Mouse (Mus musculus): ENCODE measurements around the gene Dennd1b. TPM values are rescaled to one million over a fixed set of nuclear protein-coding genes. Genes with fewer than 3 reads are reported as not detected.

Gene Dennd1b
- polyA plus RNA-seq, 2 experiments = 0.78 to 2.3 TPM

DNA sequence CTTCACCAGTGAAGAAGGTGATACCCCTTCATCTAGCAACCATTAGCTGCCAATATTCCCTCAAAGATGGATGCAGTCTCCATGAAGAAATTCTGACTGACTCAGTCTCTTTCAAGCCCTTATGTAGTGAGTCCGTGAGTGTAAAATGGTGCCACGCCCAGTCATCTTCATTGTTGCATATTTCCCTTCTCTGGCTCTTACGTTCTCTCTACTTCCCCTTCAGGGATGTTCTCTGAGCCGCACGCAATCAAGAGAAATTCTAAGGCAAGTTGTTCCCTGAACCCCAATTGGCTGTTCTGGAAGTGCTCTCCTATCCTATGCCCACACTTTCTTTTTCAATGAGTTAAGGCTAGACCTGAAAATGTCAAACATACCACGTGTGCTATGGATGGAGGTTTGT, 40.3 kb upstream of the Dennd1b start:
- Histone ChIP-seq H3K4me3 (ENCODE audit: insufficient read depth in 1 of 2, low read depth in 2 of 2, low read length in 2 of 2) (no peak overlapping the region), H3K4me1 (replicated peaks; ENCODE audit: control insufficient read depth in 2 of 2, insufficient read depth in 2 of 2, low read length in 1 of 2) (peaks cover 0 to 6% of the 10 kb centered on the region in 2 experiments; a peak in 3 of 4 replicates), H3K9ac (replicated peaks) (no peak overlapping the region), H3K4me2 (ENCODE audit: low read depth) (no peak overlapping the region), H3K9me3 (ENCODE audit: control insufficient read depth, low read length) (no peaks in the 10 kb centered on the region), H3K27me3 (ENCODE audit: control insufficient read depth, insufficient read depth, low read length) (no peaks in the 10 kb centered on the region), H3K36me3 (replicated peaks; ENCODE audit: control insufficient read depth, insufficient read depth, low read depth) (no peaks in the 10 kb centered on the region), H3K27ac (no peak overlapping the region)
- DNase-seq (ENCODE audit: low read depth in 3 of 3, low spot score in 3 of 3) = no peak
- ATAC-seq (ENCODE audit: insufficient read depth) = no peak
- 64% methylated on average over 6 of the region's 6 CpGs for WGBS (ENCODE audit: insufficient replicate concordance)
- no peak for TF ChIP-seq CTCF (IDR thresholded peaks at IDR 0.05; ENCODE audit: low read depth)

DNA sequence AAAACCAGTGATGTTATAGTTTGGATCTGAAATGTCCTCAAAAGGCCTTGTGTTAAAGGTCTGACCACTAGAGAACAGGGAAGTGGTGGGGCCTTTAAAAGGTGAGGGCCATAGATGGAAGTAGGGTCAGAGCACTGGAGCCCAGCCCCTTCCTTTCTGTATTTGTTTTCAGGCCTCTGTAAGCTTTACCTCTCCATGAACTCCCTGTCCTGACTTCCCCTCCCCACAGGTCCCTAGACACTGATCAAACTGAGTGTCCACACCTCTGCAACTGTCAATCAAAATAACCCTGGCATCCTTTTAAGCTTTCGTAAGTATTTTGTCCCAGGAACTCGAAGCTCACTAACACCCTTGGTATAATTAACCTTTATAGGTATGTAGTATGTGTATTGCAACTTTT, 39.0 kb upstream of the Dennd1b start:
- Histone ChIP-seq H3K27me3 (ENCODE audit: control insufficient read depth, insufficient read depth, low read length) (no peaks in the 10 kb centered on the region), H3K9me3 (ENCODE audit: control insufficient read depth, low read length) (no peaks in the 10 kb centered on the region), H3K4me2 (ENCODE audit: low read depth) (no peak overlapping the region), H3K4me3 (ENCODE audit: insufficient read depth in 1 of 2, low read depth in 2 of 2, low read length in 2 of 2) (no peak overlapping the region), H3K36me3 (replicated peaks; ENCODE audit: control insufficient read depth, insufficient read depth, low read depth) (no peaks in the 10 kb centered on the region), H3K9ac (replicated peaks) (no peak overlapping the region), H3K4me1 (replicated peaks; ENCODE audit: control insufficient read depth in 2 of 2, insufficient read depth in 2 of 2, low read length in 1 of 2) (peaks cover 0 to 9% of the 10 kb centered on the region in 2 experiments; a peak in 3 of 4 replicates), H3K27ac (no peak overlapping the region)
- no peak for ATAC-seq (ENCODE audit: insufficient read depth)
- peak in 2 of 3 experiments; percentile 5 to 16 for DNase-seq (ENCODE audit: low read depth in 3 of 3, low spot score in 3 of 3)
- WGBS (ENCODE audit: insufficient replicate concordance) = 58% methylated on average over 2 of the region's 2 CpGs
- TF ChIP-seq CTCF (IDR thresholded peaks at IDR 0.05; ENCODE audit: low read depth) (no peak), EP300 (IDR thresholded peaks at IDR 0.05; ENCODE audit: low read depth) (no peak)

DNA sequence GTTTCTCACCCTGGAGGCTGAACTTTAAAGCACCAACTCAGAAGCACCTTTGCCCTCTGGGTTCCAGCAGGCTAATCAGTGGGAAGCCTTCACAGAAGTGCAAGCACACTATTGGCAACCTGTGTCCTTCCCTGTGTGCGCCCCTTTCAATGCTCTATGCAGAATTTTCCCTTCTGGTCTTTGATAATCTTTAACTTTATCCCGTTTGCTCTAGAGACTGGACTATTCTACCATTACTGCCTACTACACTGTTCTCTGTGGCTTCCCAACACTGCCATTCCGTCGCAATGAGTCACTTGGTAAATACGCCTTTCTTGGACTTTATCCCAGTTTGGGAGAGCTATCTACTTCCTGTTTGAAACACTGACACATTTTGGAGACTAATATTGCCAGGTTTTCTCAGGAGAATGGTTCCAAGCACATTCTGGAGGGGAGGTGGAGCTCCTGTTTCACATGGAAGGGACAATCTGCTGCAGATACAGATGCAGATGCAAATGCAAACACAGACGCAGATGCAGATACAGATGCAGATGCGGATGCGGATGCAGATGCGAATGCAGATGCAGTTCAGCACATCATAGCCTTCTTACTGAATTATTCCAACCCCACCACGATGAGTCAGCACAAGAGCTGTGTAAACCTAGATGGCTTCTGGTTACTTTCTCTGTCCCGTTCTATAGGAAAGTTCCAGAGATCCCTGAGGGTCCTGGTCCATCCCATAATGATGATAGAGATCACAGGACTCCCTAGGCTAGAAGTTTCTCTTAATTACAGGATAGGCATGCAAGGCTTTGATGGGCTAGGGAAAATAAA, 34.4 kb upstream of the Dennd1b start:
- peak; percentile 68 for ATAC-seq (ENCODE audit: insufficient read depth)
- H3K27me3 ChIP-seq (ENCODE audit: control insufficient read depth, insufficient read depth, low read length) = no peaks in the 10 kb centered on the region
- no peak overlapping the region; the same call in 1 of the 2 replicates for H3K4me2 ChIP-seq (ENCODE audit: low read depth)
- TF ChIP-seq EP300 (IDR thresholded peaks at IDR 0.05; ENCODE audit: low read depth) = no peak
- TF ChIP-seq CTCF (IDR thresholded peaks at IDR 0.05; ENCODE audit: low read depth) = no peak
- H3K4me1 ChIP-seq (replicated peaks; ENCODE audit: control insufficient read depth in 2 of 2, insufficient read depth in 2 of 2, low read length in 1 of 2) = peaks cover 0 to 9% of the 10 kb centered on the region in 2 experiments; a peak in 2 of 4 replicates
- 54% methylated on average over 11 of the region's 11 CpGs for WGBS (ENCODE audit: insufficient replicate concordance)
- no peaks in the 10 kb centered on the region for H3K9me3 ChIP-seq (ENCODE audit: control insufficient read depth, low read length)
- no peak overlapping the region for H3K4me3 ChIP-seq (ENCODE audit: insufficient read depth in 1 of 2, low read depth in 2 of 2, low read length in 2 of 2)
- no peak overlapping the region for H3K9ac ChIP-seq (replicated peaks)
- peak; percentile 17 to 26 (median 22) for DNase-seq (ENCODE audit: low read depth in 3 of 3, low spot score in 3 of 3)
- no peaks in the 10 kb centered on the region for H3K36me3 ChIP-seq (replicated peaks; ENCODE audit: control insufficient read depth, insufficient read depth, low read depth)
- H3K27ac ChIP-seq = no peak overlapping the region

DNA sequence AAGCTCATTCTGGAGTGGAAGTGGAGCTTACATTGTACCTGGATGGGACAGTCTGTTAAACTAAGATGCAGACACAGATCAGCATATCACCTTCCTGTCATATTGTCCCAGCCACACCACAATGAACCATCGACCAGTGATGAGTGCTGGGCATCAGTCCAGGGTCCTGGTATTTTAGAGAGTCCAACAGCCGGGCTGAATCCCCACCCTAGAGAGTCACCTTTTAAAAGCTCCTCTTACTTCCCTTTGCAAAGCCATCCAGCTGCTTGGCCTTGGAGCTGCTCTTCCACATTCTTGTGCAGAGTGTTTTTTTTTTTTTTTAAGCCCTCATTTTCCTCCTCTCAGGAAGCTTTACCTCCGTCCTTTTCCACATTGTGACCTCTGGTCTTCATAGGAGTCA, 33.2 kb upstream of the Dennd1b start:
- TF ChIP-seq CTCF (IDR thresholded peaks at IDR 0.05; ENCODE audit: low read depth) (no peak), EP300 (IDR thresholded peaks at IDR 0.05; ENCODE audit: low read depth) (no peak)
- ATAC-seq (ENCODE audit: insufficient read depth) (no peak), DNase-seq (ENCODE audit: low read depth in 3 of 3, low spot score in 3 of 3) (no peak)
- Histone ChIP-seq H3K27ac (no peak overlapping the region), H3K27me3 (ENCODE audit: control insufficient read depth, insufficient read depth, low read length) (no peaks in the 10 kb centered on the region), H3K36me3 (replicated peaks; ENCODE audit: control insufficient read depth, insufficient read depth, low read depth) (no peaks in the 10 kb centered on the region), H3K4me3 (ENCODE audit: insufficient read depth in 1 of 2, low read depth in 2 of 2, low read length in 2 of 2) (no peak overlapping the region), H3K9me3 (ENCODE audit: control insufficient read depth, low read length) (no peaks in the 10 kb centered on the region), H3K9ac (replicated peaks) (no peak overlapping the region), H3K4me2 (ENCODE audit: low read depth) (no peak overlapping the region), H3K4me1 (replicated peaks; ENCODE audit: control insufficient read depth in 2 of 2, insufficient read depth in 2 of 2, low read length in 1 of 2) (peaks cover 0 to 9% of the 10 kb centered on the region in 2 experiments; a peak in 2 of 4 replicates)
- 48% methylated on average over 3 of the region's 3 CpGs for WGBS (ENCODE audit: insufficient replicate concordance)

DNA sequence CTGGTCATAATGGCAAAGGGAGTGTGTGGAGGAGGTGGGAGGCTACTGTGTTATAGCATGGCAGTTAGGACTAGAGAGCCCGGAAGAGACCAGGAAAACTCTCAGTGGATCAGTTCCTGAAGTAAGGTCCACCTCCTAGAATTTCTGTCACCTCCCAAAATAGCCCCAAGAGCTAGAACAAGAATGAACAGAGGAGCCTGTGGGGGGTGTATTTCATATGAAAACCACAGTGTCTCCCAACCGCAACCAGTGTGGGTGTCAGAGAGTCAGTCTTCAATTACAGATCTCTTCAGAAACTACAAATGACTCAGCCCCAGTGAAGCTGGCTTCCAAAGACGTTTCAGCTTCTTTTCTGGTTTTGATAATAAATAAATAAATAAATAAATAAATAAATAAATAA, 32.4 kb upstream of the Dennd1b start:
- Histone ChIP-seq H3K36me3 (replicated peaks; ENCODE audit: control insufficient read depth, insufficient read depth, low read depth) (no peaks in the 10 kb centered on the region), H3K27ac (no peak overlapping the region), H3K4me2 (ENCODE audit: low read depth) (no peak overlapping the region), H3K27me3 (ENCODE audit: control insufficient read depth, insufficient read depth, low read length) (no peaks in the 10 kb centered on the region), H3K9ac (replicated peaks) (no peak overlapping the region), H3K4me3 (ENCODE audit: insufficient read depth in 1 of 2, low read depth in 2 of 2, low read length in 2 of 2) (no peak overlapping the region), H3K4me1 (replicated peaks; ENCODE audit: control insufficient read depth in 2 of 2, insufficient read depth in 2 of 2, low read length in 1 of 2) (peaks cover 0 to 9% of the 10 kb centered on the region in 2 experiments; a peak in 2 of 4 replicates), H3K9me3 (ENCODE audit: control insufficient read depth, low read length) (no peaks in the 10 kb centered on the region)
- 53% methylated on average over 3 of the region's 3 CpGs for WGBS (ENCODE audit: insufficient replicate concordance)
- no peak for ATAC-seq (ENCODE audit: insufficient read depth)
- TF ChIP-seq EP300 (IDR thresholded peaks at IDR 0.05; ENCODE audit: low read depth) = no peak
- TF ChIP-seq CTCF (IDR thresholded peaks at IDR 0.05; ENCODE audit: low read depth) = no peak
- no peak for DNase-seq (ENCODE audit: low read depth in 3 of 3, low spot score in 3 of 3)

Measured in liver, embryonic 14.5 days (tissue).